Mouse (Mus musculus) C2C12 (cell line): ENCODE measurements around the gene Susd1. TPM values are rescaled to one million over a fixed set of nuclear protein-coding genes. Genes with fewer than 3 reads are reported as not detected.

Experiments used
- H3K27me3 ChIP-seq: one replicate; pipeline ENCODE4 v1.6.1; 2011; ENCODE audit not compliant: control insufficient read depth, insufficient read depth, insufficient read length
- H3K36me3 ChIP-seq: one replicate; pipeline ENCODE4 v1.6.1; 2011; ENCODE audit not compliant: control insufficient read depth, insufficient read depth
- H3K4me3 ChIP-seq: one replicate; pipeline ENCODE4 v1.5.1; 2011; ENCODE audit warnings: mild to moderate bottlenecking, control low read depth; ENCODE audit not compliant: poor library complexity, insufficient read depth, severe bottlenecking
- H3K79me2 ChIP-seq: one replicate; pipeline ENCODE4 v1.6.1; 2011; ENCODE audit not compliant: control insufficient read depth, insufficient read depth
- H3K79me3 ChIP-seq: one replicate; pipeline ENCODE4 v1.6.1; 2011; ENCODE audit warnings: low read depth, control low read depth
- H3ac ChIP-seq: one replicate; pipeline ENCODE3; 2011; ENCODE audit warnings: low read depth; ENCODE audit not compliant: control insufficient read depth, insufficient read length
- CEBPB ChIP-seq: IDR thresholded peaks from one replicate; pipeline ENCODE4 v1.6.1; 2011; ENCODE audit warnings: low read depth, mild to moderate bottlenecking, control low read depth, moderate library complexity
- CTCF ChIP-seq: IDR thresholded peaks from one replicate; pipeline ENCODE4 v1.5.1; 2011; ENCODE audit not compliant: control insufficient read depth, insufficient read depth, insufficient read length
- FOSL1 ChIP-seq: IDR thresholded peaks from one replicate; pipeline ENCODE4 v1.8.0; 2011; ENCODE audit warnings: mild to moderate bottlenecking, low read length; ENCODE audit not compliant: poor library complexity, insufficient read depth, severe bottlenecking
- MAX ChIP-seq: IDR thresholded peaks from one replicate; pipeline ENCODE4 v1.6.1; 2011; ENCODE audit warnings: mild to moderate bottlenecking, control low read depth
- MYOD1 ChIP-seq: IDR thresholded peaks from one replicate; pipeline ENCODE4 v1.6.1; 2011; ENCODE audit warnings: low read depth; ENCODE audit not compliant: control insufficient read depth, insufficient read length
- MYOG ChIP-seq: IDR thresholded peaks from one replicate; pipeline ENCODE4 v1.6.1; 2011; ENCODE audit not compliant: control insufficient read depth, insufficient read length; ENCODE audit errors: extremely low read depth
- USF1 ChIP-seq: IDR thresholded peaks from one replicate; pipeline ENCODE4 v1.6.1; 2011; ENCODE audit warnings: low read depth, mild to moderate bottlenecking, control low read depth, moderate library complexity
- polyA plus RNA-seq: library from polyadenylated mRNA; unstranded; fragments of >200 nt; fragmentation: generic; extraction: Trizol; gene quantifications from one replicate; pipeline ENCODE4 v1.2.1, GENCODE M21; 2012; ENCODE audit warnings: missing spikeins

Gene Susd1
- polyA plus RNA-seq, 1 experiment: 1.5 TPM

DNA sequence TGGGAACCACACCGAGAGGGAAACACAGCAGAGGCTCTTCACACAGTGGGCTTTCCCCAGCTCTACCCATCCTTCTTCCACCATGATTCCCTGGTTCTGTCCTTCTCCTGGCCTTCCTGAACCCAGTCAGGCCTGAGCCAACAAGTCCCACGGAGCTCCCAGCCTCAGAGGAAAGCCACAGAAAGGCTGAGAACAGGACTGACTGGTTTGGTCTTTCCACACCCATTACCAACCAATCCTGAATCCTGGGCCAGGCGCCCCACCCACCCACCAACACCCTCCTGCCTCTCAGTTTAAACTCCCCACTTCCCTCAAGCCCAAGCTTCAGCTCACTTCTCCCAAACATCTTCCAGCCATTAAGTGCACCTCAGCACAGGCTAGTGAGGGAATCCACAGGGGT, 4.4 kb downstream of the Susd1 start:
- TF ChIP-seq CTCF (no peak), MYOG (no peak), MAX (no peak), CEBPB (no peak)
- no peaks in the 10 kb centered on the region for H3K79me2 ChIP-seq

DNA sequence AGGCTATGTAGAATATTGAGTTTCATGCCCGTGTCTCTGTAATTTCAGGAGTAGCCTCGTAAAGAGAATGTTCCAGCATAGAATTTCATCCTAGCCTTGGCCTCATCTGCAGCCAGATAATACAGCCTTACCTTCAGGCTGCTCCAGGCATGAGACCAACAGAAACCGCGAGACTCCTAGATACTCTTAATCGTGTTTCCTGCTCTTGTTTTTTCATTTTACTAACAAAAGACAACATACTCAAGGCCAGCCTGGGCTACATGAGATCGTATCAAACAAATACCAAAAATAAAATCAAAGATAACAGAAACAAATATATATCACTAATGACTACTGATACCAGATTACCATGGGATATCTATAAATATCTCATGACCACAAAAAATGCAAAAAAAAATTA, 9.3 kb downstream of the Susd1 start:
- no peaks in the 10 kb centered on the region for H3K36me3 ChIP-seq
- H3K27me3 ChIP-seq: no peaks in the 10 kb centered on the region
- no peak overlapping the region for H3K4me3 ChIP-seq
- no peaks in the 10 kb centered on the region for H3K79me3 ChIP-seq
- TF ChIP-seq CTCF (no peak), MYOG (no peak), CEBPB (no peak), FOSL1 (no peak), MAX (no peak), MYOD1 (no peak), USF1 (no peak)
- no peak overlapping the region for H3ac ChIP-seq
- no peaks in the 10 kb centered on the region for H3K79me2 ChIP-seq

More for the DNA sequence above, 4.4 kb downstream of the Susd1 start:
- Histone ChIP-seq H3K4me3 (no peak overlapping the region), H3ac (no peak overlapping the region), H3K79me3 (no peaks in the 10 kb centered on the region), H3K36me3 (no peaks in the 10 kb centered on the region), H3K27me3 (peaks cover 22% of the 10 kb centered on the region)

DNA sequence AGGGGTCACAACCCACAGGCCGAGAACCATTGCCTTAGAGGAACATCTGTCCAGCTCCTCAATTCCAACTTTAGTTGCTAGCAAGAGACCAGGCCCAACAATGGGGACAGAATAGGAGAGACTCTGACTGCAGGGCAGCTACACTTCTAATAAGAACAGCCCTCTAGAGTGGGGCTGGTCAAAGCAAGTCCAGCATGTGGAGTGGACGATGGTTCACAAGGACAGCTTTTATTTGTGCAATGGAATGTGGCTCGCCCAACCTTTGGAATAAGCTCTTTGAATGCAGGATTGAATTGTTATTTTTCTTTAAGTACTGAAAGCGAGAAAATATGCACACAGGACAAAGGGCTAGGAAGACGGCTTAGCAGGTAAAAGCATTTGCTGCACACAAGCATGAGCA, 12.0 kb downstream of the Susd1 start:
- no peaks in the 10 kb centered on the region for H3K27me3 ChIP-seq
- no peak for TF ChIP-seq CEBPB
- no peak for TF ChIP-seq MYOD1
- no peak for TF ChIP-seq MYOG
- no peak for TF ChIP-seq CTCF
- no peak for TF ChIP-seq FOSL1
- TF ChIP-seq USF1: no peak
- TF ChIP-seq MAX: no peak

DNA sequence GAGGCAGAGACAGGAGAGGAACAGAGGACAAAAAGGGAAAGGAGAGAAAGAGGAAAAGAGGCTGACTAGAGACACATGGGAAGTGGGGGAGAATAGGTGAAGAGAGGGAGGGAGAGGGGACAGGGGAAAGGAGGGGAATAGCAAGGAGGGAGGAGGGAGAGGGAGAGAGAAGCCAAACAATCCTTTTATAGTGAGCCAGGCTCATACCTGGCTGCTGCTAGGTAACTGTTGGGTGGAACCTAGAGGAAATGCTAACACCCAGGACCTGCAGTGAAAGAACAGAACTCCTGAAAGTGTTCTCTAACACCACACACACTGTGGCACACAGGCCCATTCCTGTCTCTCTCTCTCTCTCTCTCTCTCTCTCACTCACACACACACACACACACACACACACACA, 15.6 kb downstream of the Susd1 start:
- Histone ChIP-seq H3K79me3 (no peaks in the 10 kb centered on the region), H3K27me3 (no peaks in the 10 kb centered on the region), H3ac (no peak overlapping the region), H3K79me2 (no peaks in the 10 kb centered on the region), H3K4me3 (no peak overlapping the region), H3K36me3 (no peaks in the 10 kb centered on the region)
- no peak for TF ChIP-seq CEBPB
- no peak for TF ChIP-seq MYOG
- TF ChIP-seq MAX: no peak

More for the DNA sequence above, 12.0 kb downstream of the Susd1 start:
- H3K79me2 ChIP-seq: no peaks in the 10 kb centered on the region
- no peak overlapping the region for H3ac ChIP-seq
- H3K4me3 ChIP-seq: no peak overlapping the region
- no peaks in the 10 kb centered on the region for H3K36me3 ChIP-seq
- no peaks in the 10 kb centered on the region for H3K79me3 ChIP-seq

DNA sequence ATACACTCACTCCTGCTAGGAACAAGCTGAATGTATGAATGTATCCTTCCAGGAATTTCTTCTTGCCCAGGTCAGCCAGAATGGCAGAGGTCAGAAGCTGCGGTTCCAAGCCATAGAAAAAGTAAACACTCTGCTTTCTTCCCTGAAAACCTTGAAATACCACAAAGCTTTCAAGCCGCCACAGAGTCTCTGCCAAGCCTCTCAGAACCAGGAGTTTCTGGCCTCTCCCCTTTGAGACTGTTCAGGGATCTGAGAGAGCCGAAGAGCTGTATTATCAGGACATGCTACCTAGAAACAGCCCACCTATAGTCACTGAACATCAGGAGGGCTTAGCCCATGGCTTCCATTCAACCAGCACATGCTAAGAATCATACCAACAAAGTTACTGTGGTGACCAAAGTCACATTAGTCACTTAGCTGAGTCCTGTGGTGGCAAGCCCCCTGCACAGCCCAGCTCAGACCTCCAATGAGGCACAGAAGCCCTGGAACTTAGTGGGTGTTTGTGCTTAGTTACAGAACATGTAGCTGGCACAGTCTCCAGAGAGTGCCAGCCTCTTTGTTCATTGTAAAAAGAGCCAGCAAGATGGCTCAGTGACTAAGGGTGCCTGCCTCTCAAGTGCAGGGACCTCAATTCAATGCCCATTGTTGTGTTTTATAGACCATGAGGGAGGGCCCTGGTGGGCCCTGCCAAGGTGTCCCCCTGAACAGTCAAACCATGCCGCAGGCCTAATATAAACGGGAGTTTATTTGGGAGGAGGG, 16.2 kb downstream of the Susd1 start:
- Histone ChIP-seq H3K36me3 (no peaks in the 10 kb centered on the region), H3K79me2 (no peaks in the 10 kb centered on the region), H3K79me3 (no peaks in the 10 kb centered on the region), H3K4me3 (no peak overlapping the region), H3ac (no peak overlapping the region), H3K27me3 (no peaks in the 10 kb centered on the region)
- no peak for TF ChIP-seq CTCF
- no peak for TF ChIP-seq FOSL1
- no peak for TF ChIP-seq CEBPB
- TF ChIP-seq MAX: no peak
- TF ChIP-seq MYOG: no peak
- no peak for TF ChIP-seq USF1
- TF ChIP-seq MYOD1: no peak

DNA sequence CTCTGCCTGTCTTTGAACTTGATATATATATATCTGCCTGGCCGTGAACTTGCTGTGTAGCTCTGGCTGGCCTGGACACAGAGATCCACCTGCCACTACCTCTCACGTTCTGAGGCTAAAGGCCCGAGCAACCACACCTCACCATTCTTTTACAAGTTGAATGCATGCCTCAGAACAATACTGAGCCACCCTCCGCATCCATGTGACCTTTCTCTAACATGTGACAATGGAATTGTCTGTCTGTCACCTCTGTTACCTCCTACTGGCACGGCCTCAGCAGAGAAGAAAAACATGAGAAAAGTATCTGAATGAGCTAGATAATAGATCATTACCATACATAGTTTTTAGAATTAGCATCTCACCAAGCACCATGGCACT, 17.1 kb downstream of the Susd1 start:
- no peak overlapping the region for H3K4me3 ChIP-seq
- no peaks in the 10 kb centered on the region for H3K79me3 ChIP-seq
- H3ac ChIP-seq: no peak overlapping the region
- H3K79me2 ChIP-seq: no peaks in the 10 kb centered on the region
- TF ChIP-seq CEBPB (no peak), MAX (no peak), CTCF (no peak), MYOG (no peak), USF1 (no peak), FOSL1 (no peak), MYOD1 (no peak)
- H3K36me3 ChIP-seq: no peaks in the 10 kb centered on the region
- no peaks in the 10 kb centered on the region for H3K27me3 ChIP-seq
